Mouse (Mus musculus): ENCODE measurements at regions not wholly inside any gene's neighbourhood (a gene's known extent, or its start where the extent isn't known, plus 50 kb on each side); places are given as distances from the start of the nearest gene placed in this dataset.

- TF ChIP-seq POLR2A (IDR thresholded peaks at IDR 0.05; ENCODE audit: borderline replicate concordance, extremely low read depth, insufficient read depth, insufficient read length, poor library complexity, severe bottlenecking) = no peak
- no peak for TF ChIP-seq CTCF (IDR thresholded peaks at IDR 0.05; ENCODE audit: borderline replicate concordance, extremely low read depth, insufficient read depth, insufficient read length)
Measured at GRCm38 (mm10) chr1:57606060-57606683, 167.8 kb upstream of the Spats2l start.
